Mouse (Mus musculus) skeletal muscle tissue, postnatal 0 days (tissue): ENCODE results near the gene Ddr1. TPM values are rescaled to one million over a fixed set of nuclear protein-coding genes. Genes with fewer than 3 reads are reported as not detected.

ENCODE experiments used
- polyA plus RNA-seq: library from polyadenylated mRNA; unstranded; fragments of >200 nt; fragmentation: Nextera tagmentation; extraction: Ambion mirVana; gene quantifications from 2 replicates; pipeline ENCODE4 v1.2.1, GENCODE M21; 2015

Ddr1 gene
- 31.1 and 31.6 TPM in 2 replicates for polyA plus RNA-seq

DNA sequence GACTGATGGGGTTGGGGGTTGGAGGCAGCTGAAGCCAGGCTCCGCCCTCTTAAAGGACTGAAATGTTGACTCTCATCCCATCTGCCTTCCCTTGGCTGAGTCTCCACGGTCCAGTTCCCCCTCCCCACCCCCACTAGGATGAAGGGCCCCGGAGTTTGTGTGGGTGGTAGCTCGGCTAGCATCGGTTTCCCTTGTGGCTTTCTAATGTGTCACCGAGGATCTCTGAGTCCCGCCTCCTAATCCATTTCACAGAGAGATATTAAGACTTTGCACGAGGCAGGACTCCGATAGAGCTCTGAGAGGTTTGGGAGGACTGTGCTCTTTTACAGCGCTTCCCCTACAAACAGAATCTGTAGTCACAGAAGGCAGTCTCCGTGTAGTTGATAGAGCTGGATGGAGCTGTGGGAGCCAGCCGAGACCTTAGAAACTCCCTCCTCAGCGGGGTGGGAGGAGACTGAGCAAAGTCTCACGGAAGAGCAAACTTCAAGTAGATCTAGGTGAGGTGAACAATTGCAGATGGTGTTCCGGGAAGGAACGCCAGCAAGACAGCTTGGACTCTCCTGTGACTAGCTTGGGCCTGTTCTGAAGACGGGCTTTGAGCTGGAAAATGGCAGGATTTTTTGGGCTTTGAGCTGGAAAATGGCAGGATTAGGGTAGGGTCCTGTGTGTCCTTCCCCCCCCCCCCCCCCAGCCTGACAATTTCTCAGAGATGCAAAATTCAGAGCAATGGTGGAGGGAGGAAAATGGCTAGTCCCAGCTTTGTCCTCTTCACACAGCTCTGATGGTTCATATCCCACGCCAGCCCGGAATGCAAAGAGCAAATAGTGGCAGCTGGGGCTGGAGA lies at the start of gene Ddr1:
Gene Ddr1, minus strand, starts transcription at position 1 of the 844 bp plus-strand sequence.

GRCm38 (mm10) chr17:35673416-35674035 lies 30.9 kb downstream of the Ddr1 start, which contains the start of gene Gtf2h4:
TSS of gene Gtf2h4 (minus strand) at chr17:35673739.

GRCm38 (mm10) chr17:35667334-35668065 lies 36.9 kb downstream of the Ddr1 start, which contains the start of gene Vars2:
TSS of gene Vars2 (minus strand) at chr17:35667592.

GRCm38 (mm10) chr17:35643609-35644236 lies 60.7 kb downstream of the Ddr1 start, which contains the start of gene Mucl3:
TSS of gene Mucl3 (minus strand) at chr17:35643695.

Other genes with a start within 250 kb of the Ddr1 start
- gene H2-Q10, start 234.5 kb downstream of the Ddr1 start, polyA plus RNA-seq, result 0.62 and 1.2 TPM in 2 replicates
- gene Pou5f1, start 198.6 kb downstream of the Ddr1 start, polyA plus RNA-seq, result not detected in 2 replicates
- gene Tcf19, start 187.8 kb downstream of the Ddr1 start, polyA plus RNA-seq, result 20.3 and 26.5 TPM in 2 replicates
- 3.9 and 5.0 TPM in 2 replicates for gene Cchcr1, start 187.5 kb downstream of the Ddr1 start, polyA plus RNA-seq
- not detected in 2 replicates for gene Psors1c2, start 171.4 kb downstream of the Ddr1 start, polyA plus RNA-seq
- 0.42 and 7.0 TPM in 2 replicates for gene Cdsn, start 152.5 kb downstream of the Ddr1 start, polyA plus RNA-seq
- not detected in 2 replicates for gene 2300002M23Rik, start 137.2 kb downstream of the Ddr1 start, polyA plus RNA-seq
- not detected in 2 replicates for gene Sfta2, start 103.1 kb downstream of the Ddr1 start, polyA plus RNA-seq
- gene Gm9573, start 78.0 kb downstream of the Ddr1 start, polyA plus RNA-seq, result not detected in 2 replicates
- gene Mucl3, start 60.9 kb downstream of the Ddr1 start, polyA plus RNA-seq, result not detected in 2 replicates
- gene Vars2, start 37.0 kb downstream of the Ddr1 start, polyA plus RNA-seq, result 7.1 and 7.7 TPM in 2 replicates
- gene Gtf2h4, start 30.9 kb downstream of the Ddr1 start, polyA plus RNA-seq, result 26.0 and 26.3 TPM in 2 replicates
- 25.3 and 27.7 TPM in 2 replicates for gene Ier3, start 117.1 kb upstream of the Ddr1 start, polyA plus RNA-seq
- gene Flot1, start 118.6 kb upstream of the Ddr1 start, polyA plus RNA-seq, result 68.5 and 77.6 TPM in 2 replicates
- gene Tubb5, start 133.7 kb upstream of the Ddr1 start, polyA plus RNA-seq, result 177 and 210 TPM in 2 replicates
- 1.5 and 2.0 TPM in 2 replicates for gene Mdc1, start 136.9 kb upstream of the Ddr1 start, polyA plus RNA-seq
- 23.9 and 27.0 TPM in 2 replicates for gene Nrm, start 156.7 kb upstream of the Ddr1 start, polyA plus RNA-seq
- gene Ppp1r18, start 161.0 kb upstream of the Ddr1 start, polyA plus RNA-seq, result 15.3 and 21.1 TPM in 2 replicates
- gene Dhx16, start 175.2 kb upstream of the Ddr1 start, polyA plus RNA-seq, result 11.4 and 12.8 TPM in 2 replicates
- 51.1 and 65.0 TPM in 2 replicates for gene 2310061I04Rik, start 192.8 kb upstream of the Ddr1 start, polyA plus RNA-seq
- gene Atat1, start 205.5 kb upstream of the Ddr1 start, polyA plus RNA-seq, result 13.1 and 13.8 TPM in 2 replicates
- 73.1 and 80.9 TPM in 2 replicates for gene Mrps18b, start 211.8 kb upstream of the Ddr1 start, polyA plus RNA-seq
- gene Ppp1r10, start 211.8 kb upstream of the Ddr1 start, polyA plus RNA-seq, result 17.9 and 26.3 TPM in 2 replicates